Mouse (Mus musculus) gastrocnemius, postnatal 25 days (tissue): ENCODE data around the gene Nmb. TPM values are rescaled to one million over a fixed set of nuclear protein-coding genes. Genes with fewer than 3 reads are reported as not detected.
"Not testable (repeated sequence)": the region's sequence is repeated elsewhere in the genome, so short reads cannot be mapped to it uniquely, and the experiment has no call there.

ENCODE experiments used
- DNase-seq: peaks from one replicate; pipeline ENCODE4 v3.0.0; 2022
- long read RNA-seq, 2 experiments: library from polyadenylated mRNA; stranded (forward); transcript quantifications; one replicate each; pipeline ENCODE4 v2.0.0; 2021
- total RNA-seq, 2 experiments: library from RNA; stranded (reverse); gene quantifications; 1 replicate in 1 of 2; 2 replicates in 1 of 2; pipeline ENCODE4 v1.2.3; 2021

The Nmb gene
- total RNA-seq = 1 to 10 TPM; 2.2 to 2.7 TPM
- long read RNA-seq, experiment 1, partial matches to known transcripts = 0 of 1 reads
- long read RNA-seq, experiment 1, other reads (novel, unspliced or antisense) = 0 of 1 reads
- long read RNA-seq, experiment 2 = 0 reads

- DNase-seq = peak; percentile 69
Observed at GRCm38 (mm10) chr7:80904921-80905515, at the start of gene Nmb. TSS of gene Nmb (minus strand) at chr7:80905076.

GRCm38 (mm10) chr7:80954251-80954650 lies 49.4 kb upstream of the Nmb start:
- DNase-seq = no peak

GRCm38 (mm10) chr7:80952140-80952539 lies 47.3 kb upstream of the Nmb start:
- no peak for DNase-seq

GRCm38 (mm10) chr7:80951461-80951860 lies 46.6 kb upstream of the Nmb start:
- DNase-seq = no peak

- peak; percentile 92 for DNase-seq
Observed at GRCm38 (mm10) chr7:80947445-80948350, 42.8 kb upstream of the Nmb start, which contains the start of gene Sec11a. TSS of gene Sec11a (minus strand) at chr7:80947780.

GRCm38 (mm10) chr7:80939808-80940207 lies 34.9 kb upstream of the Nmb start:
- DNase-seq = no peak

GRCm38 (mm10) chr7:80937304-80937666 lies 32.4 kb upstream of the Nmb start:
- DNase-seq = not testable (repeated sequence)

- not testable (repeated sequence) for DNase-seq
Observed at GRCm38 (mm10) chr7:80936617-80937303, 31.9 kb upstream of the Nmb start.

- DNase-seq = no peak
Observed at GRCm38 (mm10) chr7:80935834-80936233, 31.0 kb upstream of the Nmb start.

GRCm38 (mm10) chr7:80932777-80933176 lies 27.9 kb upstream of the Nmb start:
- DNase-seq = no peak

- DNase-seq = no peak
Observed at GRCm38 (mm10) chr7:80931618-80932207, 26.8 kb upstream of the Nmb start.

GRCm38 (mm10) chr7:80923165-80923564 lies 18.3 kb upstream of the Nmb start:
- no peak for DNase-seq

- DNase-seq = no peak
Observed at GRCm38 (mm10) chr7:80919647-80920008, 14.8 kb upstream of the Nmb start.

- DNase-seq = no peak
Observed at GRCm38 (mm10) chr7:80918982-80919646, 14.2 kb upstream of the Nmb start.

- no peak for DNase-seq
Observed at GRCm38 (mm10) chr7:80917916-80918465, 13.1 kb upstream of the Nmb start.

GRCm38 (mm10) chr7:80912496-80912895 lies 7.6 kb upstream of the Nmb start:
- DNase-seq = no peak

- DNase-seq = no peak
Observed at GRCm38 (mm10) chr7:80911053-80911452, 6.2 kb upstream of the Nmb start.

GRCm38 (mm10) chr7:80903625-80904422 lies 1.1 kb downstream of the Nmb start:
- no peak for DNase-seq

- DNase-seq = no peak
Observed at GRCm38 (mm10) chr7:80901541-80902274, 3.2 kb downstream of the Nmb start.
